Mouse (Mus musculus): ENCODE results near the gene Prtg. TPM values are rescaled to one million over a fixed set of nuclear protein-coding genes. Genes with fewer than 3 reads are reported as not detected.
A peak's percentile ranks its signal among the peaks of the same experiment; 100 is the strongest.

Gene Prtg
- 1 to 10 TPM; 1.1 to 1.4 TPM for total RNA-seq (2021)
- long read RNA-seq, experiment 1, result 0 reads
- long read RNA-seq, experiment 2, full-length matches to known transcripts, result 1 of 1 reads
- long read RNA-seq, experiment 2, partial matches to known transcripts, result 0 of 1 reads
- long read RNA-seq, experiment 2, other reads (novel, unspliced or antisense), result 0 of 1 reads

GRCm38 (mm10) chr9:72806731-72807419 is at the start of gene Prtg:
Gene Prtg (plus strand): TSS chr9:72806874.
- intact Hi-C loops (cut with DNase I), result no loop called here
- DNase-seq (ENCODE audit: low spot score in 2 of 2), result peak in 1 of 2 experiments; percentile 8

- no peak for DNase-seq (ENCODE audit: low spot score in 2 of 2)
- intact Hi-C loops (cut with DNase I), result no loop called here
Measured at GRCm38 (mm10) chr9:72757143-72757542, 49.5 kb upstream of the Prtg start.

DNA sequence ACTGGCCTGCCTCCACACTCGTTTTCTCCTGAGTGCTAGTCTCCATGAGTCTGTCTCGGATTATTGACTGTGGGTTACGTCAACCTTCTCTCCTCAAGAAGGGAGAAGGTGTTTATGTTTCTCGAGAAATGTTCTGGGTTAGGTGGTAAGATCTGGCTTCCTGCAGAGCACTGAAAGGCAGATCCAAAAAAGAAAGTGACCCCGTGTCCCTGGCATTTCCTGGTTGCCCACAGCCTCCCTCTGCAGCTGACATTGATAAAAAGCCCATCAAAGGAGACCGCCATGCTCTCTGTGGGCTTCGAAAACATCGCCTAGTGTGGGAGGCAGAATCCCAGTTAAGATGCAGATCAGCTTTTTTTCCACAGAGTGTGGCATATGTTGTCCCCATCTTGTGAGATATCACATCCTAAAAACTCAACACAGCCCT is 48.0 kb upstream of the Prtg start:
- intact Hi-C loops (cut with DNase I), result no loop called here
- peak; percentile 41 to 69 for DNase-seq (ENCODE audit: low spot score in 2 of 2)

DNA sequence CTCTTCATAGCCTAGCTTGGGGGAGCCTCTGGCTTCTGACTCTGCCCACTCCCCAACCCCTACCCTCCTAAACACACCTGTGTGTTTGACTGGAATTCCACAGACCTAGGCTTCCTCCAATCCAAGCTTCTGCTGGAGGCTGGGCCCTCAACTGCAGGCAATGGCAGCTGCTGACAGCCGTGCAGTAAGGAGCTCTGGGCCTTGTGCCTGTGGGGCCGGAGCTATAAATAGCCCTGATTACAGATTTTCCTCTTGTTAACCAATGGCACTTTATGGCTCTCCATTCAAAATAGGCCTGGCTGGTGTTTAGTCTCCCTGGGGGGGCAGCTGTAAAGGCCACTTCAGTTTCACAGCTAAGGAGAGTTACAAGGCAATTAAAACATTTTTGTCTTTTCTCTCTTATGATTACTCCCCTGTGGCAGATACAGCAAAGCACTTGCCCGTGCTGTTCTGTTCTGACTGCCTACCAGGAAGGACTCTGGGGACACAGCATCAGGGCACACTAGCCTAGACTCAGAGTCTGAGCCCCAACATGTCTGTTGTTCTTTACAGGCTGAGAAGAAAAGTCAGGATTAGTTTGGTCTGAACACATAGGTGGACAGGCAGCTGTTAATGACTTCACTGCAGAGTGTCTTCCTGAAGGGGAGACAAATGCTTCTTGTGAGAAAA is 43.5 kb upstream of the Prtg start:
- peak in 1 of 2 experiments; percentile 45 for DNase-seq (ENCODE audit: low spot score in 2 of 2)
- intact Hi-C loops (cut with DNase I), result loop anchor here (10.0 kb wide), 2 partner anchors 202 to 332 kb away; no protein-coding TSS in a partner anchor

- intact Hi-C loops (cut with DNase I), result loop anchor here (1.0 to 10.0 kb wide), 3 partner anchors 117 to 328 kb away; no protein-coding TSS in a partner anchor
- peak; percentile 95 to 97 for DNase-seq (ENCODE audit: low spot score in 2 of 2)
Measured at GRCm38 (mm10) chr9:72766789-72767349, 39.8 kb upstream of the Prtg start.

GRCm38 (mm10) chr9:72775022-72775421 is 31.7 kb upstream of the Prtg start:
- intact Hi-C loops (cut with DNase I), result no loop called here
- no peak for DNase-seq (ENCODE audit: low spot score in 2 of 2)

DNA sequence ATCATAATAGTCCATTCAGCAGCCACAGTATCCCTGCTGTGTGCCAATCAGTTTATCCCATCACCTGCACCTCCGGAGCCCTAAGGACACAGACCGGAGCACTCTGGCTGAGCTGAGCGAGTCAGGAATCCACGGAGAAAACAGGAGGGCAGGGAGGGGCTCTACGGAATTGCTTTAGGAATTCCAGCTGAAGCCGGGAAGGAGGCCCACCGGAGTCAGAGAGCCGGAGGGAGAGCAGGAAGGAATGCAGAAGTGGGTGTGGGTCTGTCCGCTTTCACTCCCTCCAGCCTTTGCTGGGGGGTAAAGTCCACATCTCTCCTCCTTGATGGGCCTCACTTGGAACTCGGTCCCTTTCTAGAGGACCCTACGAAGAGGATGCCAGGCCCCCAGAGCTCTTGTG is 27.7 kb upstream of the Prtg start:
- intact Hi-C loops (cut with DNase I), result no loop called here
- no peak for DNase-seq (ENCODE audit: low spot score in 2 of 2)

GRCm38 (mm10) chr9:72779733-72780132 is 26.9 kb upstream of the Prtg start:
- intact Hi-C loops (cut with DNase I), result no loop called here
- no peak for DNase-seq (ENCODE audit: low spot score in 2 of 2)

- DNase-seq (ENCODE audit: low spot score in 2 of 2), result no peak
- intact Hi-C loops (cut with DNase I), result no loop called here
Measured at GRCm38 (mm10) chr9:72780694-72781093, 26.0 kb upstream of the Prtg start.

- intact Hi-C loops (cut with DNase I), result no loop called here
- DNase-seq (ENCODE audit: low spot score in 2 of 2), result no peak
Measured at GRCm38 (mm10) chr9:72781466-72781865, 25.2 kb upstream of the Prtg start.

DNA sequence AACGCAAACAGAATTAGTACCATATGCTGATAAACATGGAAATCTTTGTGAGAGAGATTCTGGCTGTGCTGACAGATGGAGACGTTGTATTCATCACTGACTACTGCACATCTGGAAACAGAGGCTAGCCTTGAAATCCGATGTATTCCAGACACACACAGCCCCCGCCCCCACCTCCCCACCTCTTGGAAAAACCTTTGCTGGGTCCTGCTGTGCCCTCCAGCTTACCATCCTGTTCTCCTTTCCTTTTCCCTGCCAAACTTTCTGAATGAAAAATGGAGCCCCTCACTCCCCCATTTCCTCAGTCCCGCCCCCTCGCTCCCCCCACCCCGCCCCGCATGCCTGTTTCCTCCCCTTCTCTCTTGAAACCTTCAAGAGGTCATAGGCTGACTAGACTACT is 24.6 kb upstream of the Prtg start:
- DNase-seq (ENCODE audit: low spot score in 2 of 2), result no peak
- intact Hi-C loops (cut with DNase I), result no loop called here

- intact Hi-C loops (cut with DNase I), result no loop called here
- DNase-seq (ENCODE audit: low spot score in 2 of 2), result no peak
Measured at GRCm38 (mm10) chr9:72787732-72788131, 18.9 kb upstream of the Prtg start.

- no peak for DNase-seq (ENCODE audit: low spot score in 2 of 2)
Measured at GRCm38 (mm10) chr9:72790530-72791212, 16.0 kb upstream of the Prtg start.

DNA sequence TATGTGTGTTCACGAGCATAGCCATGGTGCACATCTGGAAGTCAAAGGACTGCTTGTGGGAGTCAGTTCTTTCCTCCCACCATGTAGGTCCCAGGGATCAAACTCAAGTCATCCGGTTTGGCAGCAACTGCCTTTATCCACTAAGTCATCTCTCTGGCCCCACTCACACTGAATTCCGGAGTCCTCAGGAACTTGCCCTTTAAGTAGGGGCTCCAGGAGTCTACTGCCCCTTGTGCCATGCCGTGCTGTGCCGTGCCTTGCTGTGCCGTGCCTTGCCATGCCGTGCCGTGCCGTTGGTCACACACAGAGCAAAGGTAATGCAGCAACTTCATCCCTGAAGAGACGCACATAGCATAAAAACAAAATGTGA is 15.5 kb upstream of the Prtg start:
- intact Hi-C loops (cut with DNase I), result no loop called here
- DNase-seq (ENCODE audit: low spot score in 2 of 2), result no peak

More at GRCm38 (mm10) chr9:72790530-72791212, 16.0 kb upstream of the Prtg start:
- intact Hi-C loops (cut with DNase I), result no loop called here

GRCm38 (mm10) chr9:72791681-72792080 is 15.0 kb upstream of the Prtg start:
- intact Hi-C loops (cut with DNase I), result no loop called here

DNA sequence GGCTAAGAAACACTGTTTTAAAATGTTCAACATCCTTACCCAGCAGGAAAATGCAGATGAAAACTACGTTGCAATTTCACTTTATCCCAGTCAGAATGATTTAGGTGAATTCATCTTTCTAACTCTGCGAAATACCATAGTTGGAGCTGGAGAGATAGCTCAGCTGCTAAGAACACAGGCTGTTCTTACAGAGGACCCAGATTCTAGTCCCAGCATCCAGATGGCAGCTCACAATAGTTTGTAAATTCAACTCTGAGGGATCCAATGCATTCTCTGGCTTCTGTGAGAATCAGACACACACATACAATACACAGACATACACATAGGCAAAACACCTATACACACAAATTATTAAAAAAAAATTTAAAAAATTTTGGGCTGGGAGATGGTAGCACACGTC is 11.4 kb upstream of the Prtg start:
- intact Hi-C loops (cut with DNase I), result no loop called here
- DNase-seq (ENCODE audit: low spot score in 2 of 2), result no peak

More at GRCm38 (mm10) chr9:72791681-72792080, 15.0 kb upstream of the Prtg start:
- no peak for DNase-seq (ENCODE audit: low spot score in 2 of 2)

DNA sequence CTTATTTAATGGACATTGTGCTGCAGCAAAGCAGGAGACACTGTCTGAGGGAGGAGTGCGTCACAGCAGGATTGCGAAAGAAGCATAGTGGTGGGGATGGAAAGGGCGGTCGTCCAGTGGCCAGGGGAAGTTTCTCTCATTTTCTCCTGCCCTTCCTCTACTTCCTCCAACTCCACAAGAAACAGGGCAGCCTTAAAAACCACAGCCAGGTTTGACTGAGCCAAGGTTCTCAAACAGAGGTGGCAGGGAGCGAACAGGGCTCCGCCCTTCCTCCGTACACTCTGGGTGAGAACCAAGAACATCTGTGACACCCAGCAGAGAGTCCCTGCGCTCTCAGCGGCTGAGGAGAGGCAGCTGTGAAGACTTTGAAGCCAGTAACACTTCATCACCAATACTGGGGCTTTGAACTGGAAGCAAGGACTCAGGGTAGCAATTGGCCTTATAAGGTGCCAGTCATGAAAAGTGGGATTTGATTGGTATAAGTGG is 9.5 kb upstream of the Prtg start:
- no peak for DNase-seq (ENCODE audit: low spot score in 2 of 2)
- intact Hi-C loops (cut with DNase I), result no loop called here

GRCm38 (mm10) chr9:72803280-72803679 is 3.4 kb upstream of the Prtg start:
- intact Hi-C loops (cut with DNase I), result no loop called here
- DNase-seq (ENCODE audit: low spot score in 2 of 2), result no peak

- DNase-seq (ENCODE audit: low spot score in 2 of 2), result no peak
- intact Hi-C loops (cut with DNase I), result no loop called here
Measured at GRCm38 (mm10) chr9:72806146-72806545, 528 bp upstream of the Prtg start.
